Mouse (Mus musculus) kidney, adult 2 months (tissue): ENCODE results near the gene Large2. TPM values are rescaled to one million over a fixed set of nuclear protein-coding genes. Genes with fewer than 3 reads are reported as not detected.

ENCODE experiments used
- DNase-seq: peaks from one replicate; pipeline ENCODE4 v3.0.0; 2021
- H3K27ac ChIP-seq: fragments of 200-500 bp; 2 replicates; pipeline ENCODE4 v1.5.1; 2012; ENCODE audit warnings: low read depth, low read length, control low read depth, inconsistent platforms; ENCODE audit not compliant: insufficient read depth
- H3K27me3 ChIP-seq: fragments of 200-500 bp; replicated peaks from 2 replicates; pipeline ENCODE4 v1.6.1; 2012; ENCODE audit warnings: mild to moderate bottlenecking, moderate library complexity, low read length, inconsistent platforms; ENCODE audit not compliant: control insufficient read depth, insufficient read depth
- H3K36me3 ChIP-seq: fragments of 200-500 bp; 2 replicates; pipeline ENCODE4 v1.6.1; 2012; ENCODE audit warnings: mild to moderate bottlenecking, moderate library complexity, low read length, inconsistent platforms; ENCODE audit not compliant: control insufficient read depth, insufficient read depth
- H3K4me1 ChIP-seq: fragments of 200-500 bp; 2 replicates; pipeline ENCODE4 v1.6.1; 2011; ENCODE audit warnings: low read length; ENCODE audit not compliant: control insufficient read depth, insufficient read depth
- H3K4me3 ChIP-seq: fragments of 200-500 bp; 2 replicates; pipeline ENCODE4 v1.5.1; 2011; ENCODE audit warnings: mild to moderate bottlenecking, low read depth, low read length, control low read depth; ENCODE audit not compliant: insufficient read depth
- CTCF ChIP-seq: fragments of 200-500 bp; conservative IDR thresholded peaks from 2 replicates; pipeline ENCODE4 v1.5.1; 2011; ENCODE audit warnings: low read depth, mild to moderate bottlenecking, control low read depth, low read length, moderate library complexity, mixed read lengths; ENCODE audit not compliant: insufficient read depth, insufficient read length
- POLR2A ChIP-seq: fragments of 200-500 bp; IDR thresholded peaks from one replicate; pipeline ENCODE4 v1.6.1; 2011; ENCODE audit warnings: low read depth, low read length, control low read depth
- WGBS: fragments of 180-500 bp; shearing (Covaris S2); methylation state at CpG from one replicate; pipeline ENCODE4 v1.1.7; 2018; 5-methylcytosine and 5-hydroxymethylcytosine counted together
- polyA plus RNA-seq: library from polyadenylated mRNA; depleted of rRNA; stranded (reverse); fragments of >200 nt; gene quantifications from 2 replicates; pipeline ENCODE4 v1.2.3, GENCODE M21; 2012

Large2 gene
- polyA plus RNA-seq, 1 experiment, result 54.1 TPM

GRCm38 (mm10) chr2:92385113-92386051 is 10.7 kb upstream of the Large2 start:
- DNase-seq, result no peak
- 72% methylated on average over 22 of the region's 22 CpGs for WGBS
- no peaks in the 10 kb centered on the region for H3K27me3 ChIP-seq
- H3K27ac ChIP-seq, result no peak overlapping the region
- no peak for TF ChIP-seq POLR2A
- TF ChIP-seq CTCF, result no peak
- no peak overlapping the region for H3K4me3 ChIP-seq
- no peaks in the 10 kb centered on the region for H3K36me3 ChIP-seq
- H3K4me1 ChIP-seq, result no peaks in the 10 kb centered on the region; the same call in 1 of the 2 replicates

GRCm38 (mm10) chr2:92384101-92384500 is 9.4 kb upstream of the Large2 start:
- H3K36me3 ChIP-seq, result peaks cover 3% of the 10 kb centered on the region; the same call in 1 of the 2 replicates
- WGBS, result 77% methylated on average over 4 of the region's 4 CpGs

GRCm38 (mm10) chr2:92382759-92383158 is 8.1 kb upstream of the Large2 start:
- Histone ChIP-seq H3K27ac (no peak overlapping the region), H3K4me3 (no peak overlapping the region), H3K36me3 (peaks cover 3% of the 10 kb centered on the region; the same call in 1 of the 2 replicates), H3K27me3 (no peaks in the 10 kb centered on the region), H3K4me1 (no peaks in the 10 kb centered on the region)
- 91% methylated on average over 4 of the region's 4 CpGs for WGBS
- no peak for TF ChIP-seq CTCF
- TF ChIP-seq POLR2A, result no peak
- DNase-seq, result no peak

More at GRCm38 (mm10) chr2:92384101-92384500, 9.4 kb upstream of the Large2 start:
- no peak overlapping the region for H3K4me3 ChIP-seq
- TF ChIP-seq CTCF, result no peak
- no peak for TF ChIP-seq POLR2A
- no peak overlapping the region for H3K27ac ChIP-seq
- DNase-seq, result no peak
- no peaks in the 10 kb centered on the region for H3K27me3 ChIP-seq
- no peaks in the 10 kb centered on the region for H3K4me1 ChIP-seq

- no peak within 1 kb of the TSS for H3K4me3 ChIP-seq
- no peak for DNase-seq
- peaks cover 3% of the 10 kb centered on the region; the same call in 1 of the 2 replicates for H3K36me3 ChIP-seq
- no peak within 1 kb of the TSS for H3K27ac ChIP-seq
- WGBS, result 87% methylated on average over 5 of the region's 5 CpGs
- H3K27me3 ChIP-seq, result no peaks in the 10 kb centered on the region
- H3K4me1 ChIP-seq, result no peaks in the 10 kb centered on the region
- TF ChIP-seq CTCF (no peak), POLR2A (no peak)
Measured at GRCm38 (mm10) chr2:92381901-92382588, 7.4 kb upstream of the Large2 start, which contains the start of gene 1700029I15Rik. TSS of gene 1700029I15Rik (plus strand) at chr2:92382538.

- WGBS, result 79% methylated on average over 5 of the region's 5 CpGs
- Histone ChIP-seq H3K4me1 (0 out of 2 replicates have a peak, but pooled peaks cover 3% of the 10 kb centered on the region), H3K4me3 (no peak overlapping the region), H3K27me3 (no peaks in the 10 kb centered on the region), H3K36me3 (peaks cover 3% of the 10 kb centered on the region; the same call in 1 of the 2 replicates), H3K27ac (no peak overlapping the region)
- no peak for TF ChIP-seq POLR2A
- TF ChIP-seq CTCF, result no peak
- DNase-seq, result peak; percentile 18
Measured at GRCm38 (mm10) chr2:92381161-92381560, 6.5 kb upstream of the Large2 start.

- TF ChIP-seq POLR2A (no peak), CTCF (no peak)
- peaks cover 3% of the 10 kb centered on the region; the same call in 1 of the 2 replicates for H3K36me3 ChIP-seq
- WGBS, result 60% methylated on average over 6 of the region's 6 CpGs
- peaks cover 7% of the 10 kb centered on the region; the same call in 1 of the 2 replicates for H3K4me1 ChIP-seq
- no peak overlapping the region for H3K4me3 ChIP-seq
- no peaks in the 10 kb centered on the region for H3K27me3 ChIP-seq
- no peak for DNase-seq
- H3K27ac ChIP-seq, result no peak overlapping the region
Measured at GRCm38 (mm10) chr2:92380495-92381050, 5.9 kb upstream of the Large2 start.
